Mouse (Mus musculus): ENCODE data around the gene Jph2.

DNA sequence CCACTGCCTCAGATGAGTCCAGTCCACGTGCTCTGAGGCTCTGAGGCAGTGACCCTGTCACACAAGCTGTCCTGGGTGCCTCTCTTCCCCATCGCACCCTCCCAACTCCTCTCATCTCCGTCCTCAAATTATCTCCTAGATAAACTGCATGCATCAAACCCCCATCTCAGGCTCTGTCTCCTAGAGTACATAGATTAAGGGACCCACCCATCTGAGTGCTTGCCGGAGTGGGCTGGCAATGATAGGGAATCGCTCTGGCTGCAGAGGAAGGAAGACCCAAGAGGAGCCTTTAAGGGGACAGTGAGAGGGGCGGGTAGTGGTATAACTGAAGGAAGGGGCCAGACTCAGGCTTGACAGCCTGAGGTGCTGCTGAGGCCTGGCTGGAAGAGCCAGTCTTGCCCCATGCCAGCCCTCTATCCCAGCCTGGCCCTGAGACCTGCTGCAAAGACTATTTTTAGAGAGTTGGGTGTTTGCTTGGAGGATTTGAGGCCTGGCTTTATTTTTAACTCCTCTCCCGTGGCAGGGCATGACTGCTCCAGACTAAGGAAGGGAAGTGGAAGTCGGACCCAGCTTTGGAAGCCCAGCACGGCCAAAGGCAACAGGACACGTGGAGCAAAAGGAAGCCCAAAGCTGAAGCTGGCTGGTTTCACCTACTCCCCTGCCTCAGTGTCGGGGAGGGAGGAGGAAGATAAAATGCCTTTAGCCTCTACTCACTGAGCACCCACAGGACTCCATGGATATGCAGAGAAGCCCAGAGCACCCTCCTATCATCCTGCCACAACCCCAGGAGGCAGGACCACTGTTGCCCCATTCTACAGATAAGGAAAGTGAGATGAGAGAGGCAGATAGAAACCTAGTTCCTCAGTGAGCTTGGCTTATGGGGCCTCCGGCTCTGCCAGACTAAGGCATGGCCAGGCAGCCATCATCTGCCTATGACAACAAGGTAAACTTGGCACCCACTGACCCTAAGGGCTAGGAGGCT is 34.6 kb downstream of the Jph2 start:
- TF ChIP-seq POLR2A (IDR thresholded peaks at IDR 0.05; ENCODE audit: borderline replicate concordance, insufficient read depth, low read length) (no peak), CTCF (IDR thresholded peaks at IDR 0.05; ENCODE audit: borderline replicate concordance, insufficient read depth, low read depth, low read length) (no peak)
